Mouse (Mus musculus) urinary bladder, postnatal 25 days (tissue): ENCODE results near the gene Plch2.
A peak's percentile ranks its signal among the peaks of the same experiment; 100 is the strongest.
"Not testable (repeated sequence)": the region's sequence is repeated elsewhere in the genome, so short reads cannot be mapped to it uniquely, and the experiment has no call there.

ENCODE experiments used
- DNase-seq: peaks from one replicate; pipeline ENCODE4 v3.0.0; 2022; ENCODE audit warnings: low spot score

Plch2 gene

DNA sequence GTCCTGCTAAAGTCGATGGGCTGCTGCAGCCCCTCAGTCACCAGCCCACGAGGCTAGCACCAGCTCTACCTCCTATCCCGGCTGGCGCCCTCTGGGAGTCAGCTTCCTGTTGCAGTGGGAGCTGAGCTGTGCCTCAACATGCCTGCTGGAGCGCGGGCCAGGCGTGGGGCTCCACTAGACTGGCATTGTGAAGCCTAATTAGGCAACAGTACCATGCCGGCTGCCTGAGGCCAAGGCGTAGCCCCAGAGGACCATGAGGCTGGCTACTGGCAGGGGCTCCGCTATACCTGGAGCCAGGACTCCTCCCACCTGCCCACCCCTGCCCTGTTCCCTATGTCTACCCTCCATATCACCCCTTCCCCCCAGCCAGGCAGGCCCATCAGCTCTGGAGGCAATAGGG is at the start of gene Plch2:
Gene Plch2, minus strand, starts transcription at position 61 of the 400 bp plus-strand sequence.
- peak; percentile 42 for DNase-seq

DNA sequence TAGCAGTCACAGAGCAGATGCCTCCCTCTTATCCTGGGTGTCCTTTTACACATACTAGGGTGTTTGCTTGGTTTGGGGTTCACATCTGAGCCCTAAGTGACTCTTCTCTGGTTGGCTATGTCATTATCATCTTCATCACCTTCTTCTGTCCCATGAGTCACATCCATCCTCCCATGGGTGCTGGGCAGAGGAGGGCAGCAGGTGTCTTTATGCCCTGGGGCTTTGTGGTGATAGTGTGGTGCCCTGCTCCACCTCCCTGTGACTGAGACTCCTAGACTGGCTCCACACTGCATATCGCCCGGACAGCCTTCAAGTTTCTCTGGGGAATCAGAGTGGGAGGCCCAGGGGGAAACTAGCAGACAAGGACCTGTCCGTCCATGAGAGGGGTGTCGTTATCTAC is 42.0 kb upstream of the Plch2 start:
- no peak for DNase-seq

DNA sequence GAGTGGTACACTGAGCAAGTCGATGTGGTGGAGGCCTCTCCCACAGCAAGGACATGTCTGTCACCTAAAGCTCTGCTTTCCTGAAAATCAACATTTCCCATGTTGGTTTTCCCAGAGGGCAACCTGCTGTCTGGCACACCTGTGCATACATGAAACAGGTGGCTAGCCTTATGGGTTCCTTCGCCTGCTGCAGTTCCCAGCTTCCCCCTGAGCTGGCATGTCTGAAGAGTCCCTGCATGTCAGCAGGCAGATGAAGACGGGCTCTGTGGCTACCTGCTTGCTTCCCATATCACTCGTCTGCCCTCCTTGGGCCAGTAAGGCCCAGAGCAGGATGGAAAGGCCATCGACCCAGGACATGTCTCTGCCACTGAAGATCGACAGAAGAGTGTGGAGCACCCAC is 40.9 kb upstream of the Plch2 start:
- no peak for DNase-seq

DNA sequence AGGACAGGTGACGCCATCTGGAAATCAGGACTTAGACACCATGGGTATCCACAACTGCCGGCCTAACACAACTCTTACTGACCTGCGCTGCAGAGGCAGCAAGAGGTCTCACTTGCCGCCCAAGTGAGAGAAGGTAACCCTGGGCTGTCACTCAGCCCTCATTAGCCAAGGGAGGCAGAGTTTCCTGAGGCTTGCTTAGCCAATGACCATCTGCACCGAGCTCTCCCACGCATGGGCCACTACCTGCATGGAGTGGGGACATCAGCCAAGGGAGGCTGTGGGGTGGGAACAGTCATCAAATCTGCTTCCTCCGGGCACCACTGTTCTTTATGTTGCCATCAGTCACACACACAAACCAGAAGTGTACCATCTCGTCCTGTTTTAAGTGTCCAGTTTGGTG is 39.4 kb upstream of the Plch2 start:
- DNase-seq = no peak

DNA sequence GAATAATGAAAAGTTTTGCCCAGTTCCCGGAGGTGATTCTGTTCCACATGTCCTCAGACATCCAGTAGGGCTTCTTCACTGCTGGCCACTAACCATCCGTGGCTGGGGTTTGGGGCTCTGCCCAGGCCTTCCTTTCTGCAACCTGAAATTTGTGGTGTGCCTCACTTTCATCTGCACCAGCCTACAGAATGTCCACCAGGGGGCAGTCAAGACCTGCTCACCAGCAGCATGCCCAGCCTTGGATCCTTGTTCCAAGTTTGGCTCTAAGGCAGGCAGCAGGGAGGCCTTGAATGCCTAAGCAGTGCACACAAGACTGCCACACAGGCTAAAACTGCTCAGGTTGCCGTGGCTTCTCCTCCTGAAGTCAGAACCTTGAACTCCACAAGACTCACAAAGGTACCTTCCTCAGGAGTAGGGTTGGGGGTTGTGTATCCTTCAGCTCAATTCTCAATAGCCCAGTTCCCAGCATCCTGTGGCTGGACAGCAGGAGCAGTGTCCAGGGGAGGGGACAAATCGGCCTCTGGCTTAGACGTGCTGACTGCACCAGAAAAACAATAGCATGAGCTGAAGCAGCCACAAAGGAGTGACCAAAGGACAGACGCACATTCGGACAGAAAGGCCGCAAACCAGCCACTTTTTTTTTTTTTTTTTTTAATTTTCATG is 38.8 kb upstream of the Plch2 start:
- peak; percentile 83 for DNase-seq

DNA sequence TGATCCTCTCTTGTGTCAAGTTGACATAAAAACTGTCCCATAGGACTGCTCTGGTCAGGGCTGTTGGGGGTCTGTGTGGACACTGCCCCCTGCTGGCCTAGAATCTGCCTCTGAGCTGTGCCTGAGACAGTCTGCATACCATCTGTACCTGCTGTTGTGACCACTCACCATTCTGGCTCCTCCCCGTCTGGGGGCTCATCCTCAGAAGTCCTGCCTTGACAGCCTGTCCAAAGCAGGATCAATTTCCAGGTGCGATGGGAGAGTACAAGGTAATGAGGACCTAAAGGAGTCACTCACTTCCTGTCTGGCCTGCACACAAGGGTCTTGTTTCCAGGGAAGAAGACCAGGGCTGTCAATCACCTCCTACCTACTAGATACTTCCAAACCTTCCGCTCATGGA is 38.0 kb upstream of the Plch2 start:
- DNase-seq = peak; percentile 53

DNA sequence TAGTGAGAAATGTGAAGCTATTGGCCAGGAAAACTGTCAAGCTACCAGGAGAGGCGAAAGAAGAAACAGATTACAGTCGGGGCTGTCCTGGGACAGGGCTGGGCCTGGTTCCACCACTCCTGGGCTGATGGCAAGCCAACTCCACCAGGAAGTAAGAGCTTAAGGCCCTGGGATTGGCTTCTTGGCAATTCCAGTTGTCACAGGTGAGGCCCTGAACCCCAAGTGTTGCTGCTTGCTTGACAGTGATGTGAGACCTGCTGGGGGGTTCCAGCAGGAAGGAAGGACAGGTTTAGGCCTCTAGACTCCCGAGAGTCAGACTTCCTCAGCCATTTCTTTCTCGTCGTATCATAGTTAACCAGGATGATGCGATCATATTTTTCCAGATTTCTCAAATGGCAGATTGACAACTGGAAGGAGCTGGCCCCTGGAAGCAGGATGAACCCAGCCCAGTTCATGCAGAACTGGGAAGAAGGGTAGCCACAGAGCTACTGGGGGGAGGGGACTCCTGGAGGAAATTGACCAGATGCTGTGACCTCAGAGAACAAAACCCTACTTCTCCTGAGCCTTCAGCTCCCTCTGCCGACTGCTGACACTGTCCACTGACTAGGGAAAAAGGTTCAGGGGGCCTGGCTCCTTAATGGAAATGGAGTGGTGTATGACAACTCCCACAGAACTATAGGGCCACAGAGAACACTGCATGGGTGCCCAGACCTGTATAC is 37.0 kb upstream of the Plch2 start:
- no peak for DNase-seq

DNA sequence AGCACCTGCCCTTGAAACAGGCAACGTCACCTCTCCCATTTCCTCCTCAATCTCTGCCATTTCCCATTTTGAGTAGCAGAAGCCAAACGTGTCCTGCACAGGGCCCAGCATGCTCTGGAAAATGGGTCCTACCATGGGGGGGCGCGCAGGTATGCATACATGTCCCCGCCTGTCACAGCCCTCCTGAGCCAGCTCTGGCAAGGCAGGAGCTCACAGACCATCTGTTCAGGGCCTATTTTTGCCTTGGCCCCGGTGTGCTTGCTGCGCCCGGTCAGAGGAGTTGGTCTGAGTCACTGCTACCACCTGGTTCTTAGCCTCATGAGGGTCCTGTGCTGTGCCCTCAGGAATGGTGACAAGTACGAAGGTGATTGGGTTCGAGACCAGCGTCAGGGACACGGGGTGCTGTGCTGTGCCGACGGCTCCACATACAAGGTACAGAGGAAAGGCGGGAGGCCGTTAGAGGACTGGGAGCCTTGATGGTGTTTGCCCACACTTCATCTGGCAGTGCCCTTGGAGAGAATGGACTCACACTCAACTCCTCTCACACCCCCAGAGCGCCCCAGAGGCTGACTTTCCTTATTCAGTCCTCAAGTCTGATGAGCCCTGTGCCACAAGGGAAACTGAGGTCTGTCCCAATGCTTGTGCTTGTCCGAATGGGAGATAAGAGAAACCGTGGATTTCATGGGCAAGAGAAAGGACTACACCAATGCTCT is 36.3 kb upstream of the Plch2 start:
- DNase-seq = no peak

DNA sequence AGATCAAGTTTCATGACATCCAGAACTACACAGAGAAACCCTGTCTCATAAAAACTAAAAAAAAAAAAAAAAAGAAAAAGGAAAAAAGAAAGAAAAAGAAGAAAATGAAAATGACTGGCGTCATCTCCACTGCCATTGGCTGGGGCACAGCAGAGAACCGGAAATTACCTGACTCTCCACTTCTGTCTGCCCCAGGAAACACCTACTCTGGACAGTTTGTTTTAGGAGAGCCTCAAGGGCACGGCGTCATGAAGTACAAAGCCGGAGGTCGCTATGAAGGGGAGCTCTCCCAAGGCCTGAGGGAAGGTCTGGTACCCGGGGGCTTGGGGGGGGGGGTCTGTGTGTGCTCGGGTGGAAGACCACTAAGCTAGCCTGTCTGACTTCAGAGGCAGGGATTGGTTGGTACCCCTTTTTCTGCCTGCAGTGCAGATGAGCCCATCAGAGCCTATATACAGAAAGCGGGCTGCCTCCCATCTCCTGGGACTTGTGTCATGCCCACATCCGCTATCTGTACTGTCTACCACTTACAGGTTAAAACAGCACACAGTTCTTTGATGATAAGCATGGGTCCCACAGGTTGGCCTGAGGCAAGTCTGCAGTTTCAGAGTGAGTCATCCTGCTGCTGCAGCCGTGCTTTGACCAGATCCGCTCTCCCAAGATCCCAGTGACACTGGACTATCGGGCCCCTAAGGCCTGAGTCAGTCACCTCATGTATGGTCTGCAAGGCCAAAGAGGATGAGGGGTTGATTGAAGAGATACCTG is 34.3 kb upstream of the Plch2 start:
- no peak for DNase-seq

DNA sequence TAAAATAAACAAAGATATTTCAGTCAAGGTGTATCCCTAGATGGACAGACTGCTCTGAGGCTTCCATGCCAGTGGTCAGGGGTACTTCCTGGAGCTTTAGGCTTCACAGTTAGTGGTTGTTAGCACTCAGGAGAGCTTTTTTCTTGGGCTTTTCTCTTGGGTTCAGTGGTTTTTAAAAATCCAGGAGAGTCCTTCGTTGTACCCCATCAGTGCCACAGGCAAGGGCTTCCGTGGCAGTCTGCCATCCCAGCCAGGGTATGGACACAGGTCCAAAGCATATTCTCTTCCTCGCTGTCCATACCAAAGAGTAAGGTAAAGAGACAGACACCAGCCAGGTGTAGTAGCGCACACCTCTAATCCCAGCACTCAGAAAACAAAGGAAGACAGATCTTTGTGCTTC is 33.6 kb upstream of the Plch2 start:
- DNase-seq = no peak

DNA sequence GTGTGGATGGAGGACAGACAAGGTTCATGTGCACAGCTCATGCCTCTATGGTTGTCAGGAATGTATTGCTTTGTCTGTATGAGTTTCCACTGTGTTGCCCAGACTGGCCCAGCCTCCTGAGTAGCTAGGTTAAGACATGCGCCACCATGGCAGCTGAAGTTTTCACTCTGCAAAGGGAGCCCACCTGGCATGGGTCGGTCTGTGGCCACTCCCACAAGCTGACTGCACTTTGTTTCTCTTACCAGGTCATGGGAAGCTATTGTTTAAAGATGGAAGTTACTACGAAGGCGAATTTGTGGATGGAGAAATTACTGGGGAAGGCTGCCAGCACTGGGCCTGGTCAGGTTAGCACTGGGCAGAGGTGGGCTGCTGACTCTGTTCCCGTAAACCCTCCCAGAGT is 32.7 kb upstream of the Plch2 start:
- no peak for DNase-seq

DNA sequence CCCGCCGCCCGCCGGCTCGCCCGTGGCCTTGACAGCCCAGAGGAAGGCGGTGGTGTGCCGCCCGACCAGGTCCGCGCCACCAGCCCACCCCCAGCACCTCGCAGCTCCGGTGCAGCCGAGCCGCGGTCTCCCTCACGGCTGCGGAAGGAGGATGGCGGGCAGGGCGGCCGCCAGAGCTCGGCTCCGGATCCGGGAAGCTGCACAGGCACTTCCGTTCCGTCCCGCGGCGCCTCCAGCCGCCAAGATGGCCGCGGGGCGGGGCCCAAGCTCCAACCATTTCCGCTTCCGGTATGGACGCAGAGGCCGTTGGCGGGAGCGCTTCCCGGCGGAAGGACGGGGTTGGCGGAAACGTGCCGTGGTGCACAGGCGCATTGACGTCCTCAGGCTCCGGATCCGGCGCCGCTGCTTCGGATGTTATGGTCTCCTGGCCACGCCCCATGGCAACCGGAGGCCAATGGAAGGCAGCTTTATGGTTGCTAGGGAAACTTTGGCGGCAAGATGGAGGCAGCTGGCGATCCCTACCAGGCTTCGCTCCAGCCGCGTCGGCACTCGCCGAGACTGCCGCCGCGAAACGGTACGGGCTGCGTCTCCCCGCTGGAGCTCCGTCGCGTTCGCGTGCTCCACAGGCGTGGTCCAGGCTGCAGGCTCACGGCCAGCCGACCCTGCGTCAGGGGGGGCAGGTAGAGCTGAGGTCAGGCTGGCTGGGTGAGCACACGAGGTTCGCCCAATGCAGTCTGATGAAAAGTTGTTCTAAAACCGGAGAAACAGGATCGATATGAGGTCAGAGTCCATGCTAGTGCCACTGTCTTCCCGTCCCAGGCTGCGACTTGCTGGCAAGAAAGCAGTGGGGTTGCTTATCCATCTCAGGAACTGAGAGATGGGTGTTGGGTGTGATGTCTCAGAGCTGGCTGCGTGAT is 29.8 kb upstream of the Plch2 start, which contains the start of the genes Rer1 and Morn1:
Gene Rer1, minus strand, starts transcription at position 275 of the 917 bp plus-strand sequence.
Gene Morn1, plus strand, starts transcription at position 470 of the 917 bp plus-strand sequence.
- DNase-seq = peak; percentile 98

DNA sequence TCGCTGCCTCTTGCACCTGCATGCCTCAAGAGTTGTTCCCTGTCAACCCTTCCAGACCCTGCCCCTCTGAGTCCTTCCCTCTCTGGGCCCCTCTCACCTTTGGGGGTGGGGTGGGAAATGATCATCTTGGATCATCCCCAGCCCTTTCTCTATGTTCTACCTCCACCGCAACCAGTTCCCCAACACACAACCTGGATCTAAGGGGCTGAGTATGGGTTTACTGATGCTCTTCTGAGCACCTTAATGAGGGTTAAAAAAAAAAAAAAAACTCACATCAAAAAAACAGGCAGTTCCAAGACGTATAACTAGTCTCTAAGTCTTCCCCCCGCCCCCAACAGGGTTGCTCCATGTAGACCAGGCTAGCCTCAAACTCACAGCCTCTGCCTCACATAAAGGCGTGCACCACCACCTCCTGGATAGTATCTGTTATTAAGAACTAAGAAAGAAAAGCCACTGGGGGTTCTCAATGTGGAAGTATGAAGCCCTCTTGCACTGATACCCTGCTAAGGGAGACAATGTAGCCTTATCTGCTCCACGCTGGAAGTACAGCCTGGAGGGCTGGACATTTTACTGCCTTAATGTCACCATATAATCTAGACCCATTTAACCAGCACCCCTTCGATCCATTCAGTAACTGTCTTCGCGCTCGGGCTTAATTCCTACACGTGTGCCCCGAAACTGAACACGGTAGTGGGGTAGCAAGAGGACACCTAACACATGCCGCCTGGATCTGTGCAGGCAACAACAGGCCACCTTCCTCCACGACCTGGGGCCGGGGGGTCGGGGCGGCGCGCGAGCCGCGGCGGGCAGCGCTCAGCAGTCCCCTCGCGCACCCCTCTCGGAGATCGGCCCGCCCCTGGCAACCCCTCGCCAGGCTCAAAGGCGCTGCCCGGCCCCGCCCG is 28.9 kb upstream of the Plch2 start:
- DNase-seq = no peak

DNA sequence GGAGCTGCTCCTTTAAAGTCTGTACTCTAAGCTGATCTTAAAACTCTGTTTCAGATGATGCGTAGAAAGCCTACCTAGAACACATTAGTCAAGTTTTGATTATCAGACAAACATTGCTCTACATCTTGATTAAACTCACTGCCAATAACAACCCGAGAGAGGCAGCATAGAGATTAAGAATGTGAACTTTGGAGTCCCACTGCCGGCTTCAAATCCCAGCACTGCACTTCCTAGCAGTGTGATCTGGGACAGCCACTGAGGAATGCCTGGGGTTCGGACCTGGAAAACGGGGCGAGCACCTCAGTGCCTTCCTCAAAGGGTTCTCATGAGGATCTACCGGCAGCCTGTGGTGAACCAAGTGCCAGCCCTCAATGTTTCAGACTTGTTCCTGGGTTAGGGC is 27.8 kb upstream of the Plch2 start:
- DNase-seq = no peak

DNA sequence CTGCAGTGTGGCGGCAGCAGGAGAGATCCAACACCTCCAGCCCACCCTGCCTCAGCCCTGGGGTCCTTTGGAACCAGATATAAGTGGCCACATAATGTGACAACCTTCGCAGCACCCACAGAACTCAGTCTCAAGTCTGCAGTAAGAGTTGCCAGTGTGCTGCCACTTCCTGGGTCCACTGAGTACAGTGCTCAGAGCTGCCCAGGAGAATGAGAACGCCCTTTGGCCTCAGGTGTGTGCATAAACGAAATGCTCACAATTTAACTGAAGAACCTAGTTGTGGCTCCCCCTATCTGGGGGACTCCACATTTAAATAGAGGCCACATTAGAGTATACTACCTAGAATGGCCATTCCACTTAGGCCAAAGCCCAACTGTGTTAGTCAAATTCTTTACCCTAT is 27.0 kb upstream of the Plch2 start:
- DNase-seq = no peak

DNA sequence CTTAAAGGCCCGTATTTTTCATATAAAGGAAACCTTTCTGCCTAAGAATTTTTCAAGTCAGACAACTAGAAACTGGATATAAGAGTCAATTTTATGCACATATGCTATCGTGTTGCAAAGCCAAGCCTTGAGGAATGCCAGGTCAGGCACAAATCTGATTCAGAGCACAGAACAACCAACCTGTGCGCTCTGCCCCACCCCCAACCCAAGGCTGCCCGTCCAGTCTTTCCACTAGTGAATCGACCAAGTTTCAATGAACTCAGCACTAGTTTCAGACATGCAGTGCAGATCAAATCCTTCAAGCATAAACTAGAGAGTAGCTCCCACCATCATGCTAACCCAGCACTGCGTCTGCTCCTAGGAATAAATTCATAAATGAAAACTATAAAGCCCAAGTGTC is 23.1 kb upstream of the Plch2 start:
- DNase-seq = peak; percentile 70

DNA sequence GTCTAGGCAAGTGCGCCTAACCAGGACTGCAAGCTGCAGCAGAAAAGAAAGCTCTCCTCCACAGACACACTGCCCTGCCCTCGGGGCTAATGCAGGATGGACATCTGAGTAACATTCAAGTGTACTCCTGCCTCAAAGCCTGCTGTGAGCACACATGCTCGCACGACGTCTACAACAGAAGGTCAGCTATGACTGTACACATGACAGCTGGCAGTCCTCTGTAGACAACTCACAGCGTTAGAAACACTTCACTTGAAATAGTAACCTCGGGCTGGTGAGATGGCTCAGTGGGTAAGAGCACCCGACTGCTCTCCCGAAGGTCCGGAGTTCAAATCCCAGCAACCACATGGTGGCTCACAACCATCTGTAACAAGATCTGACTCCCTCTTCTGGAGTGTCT is 22.2 kb upstream of the Plch2 start:
- DNase-seq = not testable (repeated sequence)

DNA sequence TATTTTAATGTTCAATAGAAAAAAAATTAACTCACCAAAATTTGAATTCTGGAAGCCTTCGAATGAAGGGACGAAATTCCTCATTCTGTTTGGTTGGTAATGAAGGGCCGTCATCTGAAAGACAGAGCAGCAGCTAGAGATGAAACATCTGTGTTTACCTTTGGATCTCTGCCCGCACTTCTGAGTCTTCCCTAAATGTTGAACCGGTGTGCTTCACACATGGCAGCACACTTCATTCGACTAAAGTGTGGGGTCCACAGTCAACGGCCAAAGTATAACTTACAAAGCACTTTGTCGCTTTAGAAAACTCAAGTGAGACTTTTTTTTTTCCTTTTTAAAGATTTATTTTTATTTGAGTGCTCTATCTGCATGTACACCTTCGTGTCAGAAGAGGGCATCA is 20.1 kb upstream of the Plch2 start:
- DNase-seq = no peak

DNA sequence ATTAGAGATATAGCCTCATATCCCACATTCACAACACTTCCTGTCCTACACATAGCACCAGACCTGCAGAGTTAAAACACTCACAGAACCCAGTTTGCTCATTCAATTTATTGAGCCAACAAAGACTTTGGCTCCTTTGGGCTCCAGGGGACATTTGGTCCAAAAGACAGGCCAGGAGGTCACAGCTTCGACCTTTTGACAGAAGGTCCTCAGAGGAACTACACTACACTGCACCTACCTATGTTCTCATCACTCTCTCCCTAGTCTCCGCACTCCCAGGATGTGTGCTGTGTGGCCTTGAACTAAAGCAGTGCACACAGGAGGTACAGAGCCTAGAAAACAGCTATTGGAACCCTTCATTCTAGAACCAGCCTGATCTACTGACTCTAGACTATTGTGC is 19.2 kb upstream of the Plch2 start:
- DNase-seq = no peak

DNA sequence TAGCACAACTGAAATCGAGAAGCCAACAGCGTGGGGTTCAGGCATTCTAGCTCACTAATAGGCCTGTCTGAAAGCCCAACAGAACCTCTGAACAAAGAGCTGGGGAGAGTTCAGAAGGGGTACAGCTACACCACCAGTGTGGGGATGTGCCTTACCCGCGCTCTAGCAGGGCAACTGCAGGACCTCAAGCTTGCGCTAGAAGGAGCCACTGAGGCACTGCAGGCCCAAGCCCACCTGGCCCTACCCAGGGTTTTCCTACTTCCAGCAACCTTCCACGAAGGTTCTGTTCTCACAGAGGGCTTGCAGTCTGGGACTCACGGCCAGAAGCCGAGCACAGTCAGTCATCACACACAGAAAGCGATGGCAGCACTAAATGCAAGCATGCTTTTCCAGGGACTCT is 18.6 kb upstream of the Plch2 start:
- no peak for DNase-seq
